Mouse (Mus musculus) liver, postnatal 0 days (tissue): ENCODE results near the gene Susd4.

Experiments
- CTCF ChIP-seq: sonication (generic); IDR thresholded peaks from 2 replicates; pipeline ENCODE4 v1.5.1; 2016; ENCODE audit warnings: antibody characterized with exemption, low read depth
- EP300 ChIP-seq: IDR thresholded peaks from 2 replicates; pipeline ENCODE4 v1.6.1; 2016; ENCODE audit warnings: antibody characterized with exemption, low read depth, mild to moderate bottlenecking

DNA sequence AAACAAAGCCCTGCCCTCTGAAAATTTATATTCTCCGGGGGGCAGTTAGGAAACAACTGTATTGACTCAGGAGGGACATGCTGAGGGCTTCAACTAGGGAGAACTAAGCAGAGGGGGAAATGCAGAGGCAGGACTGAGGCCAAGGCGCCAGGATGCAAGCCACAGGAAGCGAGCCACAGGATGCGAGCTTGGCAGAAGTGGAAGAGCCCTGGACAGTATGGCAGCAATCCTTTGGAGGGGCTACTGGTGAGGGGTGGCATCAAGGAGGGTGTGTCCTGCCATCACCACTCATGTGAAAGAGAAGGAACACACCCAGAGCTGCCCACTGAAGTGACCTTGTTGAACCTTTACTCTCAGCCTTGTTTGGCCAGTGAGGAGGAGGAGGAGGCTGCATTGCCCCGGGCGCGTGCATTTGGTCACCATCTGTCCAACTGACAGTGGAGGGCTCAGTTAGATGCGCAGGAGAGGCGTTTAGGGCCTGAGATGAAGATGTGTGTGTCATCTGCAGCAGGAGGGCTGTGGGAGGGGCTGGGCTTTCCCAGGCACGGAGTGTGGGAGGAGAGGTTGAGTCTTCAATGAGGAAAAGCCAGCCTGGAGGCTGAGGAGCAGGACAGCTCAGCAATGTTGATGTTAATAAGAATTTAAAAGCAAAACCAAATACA is 13.2 kb downstream of the Susd4 start:
- no peak for TF ChIP-seq CTCF
- no peak for TF ChIP-seq EP300
